Mouse (Mus musculus) hematopoietic stem cell, adult 5-6 weeks (primary cell): ENCODE results near the gene Cphx3. TPM values are rescaled to one million over a fixed set of nuclear protein-coding genes. Genes with fewer than 3 reads are reported as not detected.
"Not testable (repeated sequence)": the region's sequence is repeated elsewhere in the genome, so short reads cannot be mapped to it uniquely, and the experiment has no call there.

Experiments used
- ATAC-seq, 2 experiments: fragments of 125-278 bp in 1 of 2; replicated peaks in 1 of 2; 2 replicates each; pipeline ENCODE4 v1.8.0; 2016 to 2017; ENCODE audit warnings: inconsistent platforms in 2 of 2, mild to moderate bottlenecking in 2 of 2, moderate number of reproducible peaks in 2 of 2, low read depth in 1 of 2, moderate TSS enrichment in 1 of 2; ENCODE audit not compliant: low FRiP score in 2 of 2, poor library complexity in 2 of 2, severe bottlenecking in 2 of 2, insufficient read depth in 1 of 2, low TSS enrichment in 1 of 2
- total RNA-seq: library from RNA; stranded (forward); fragments of 172-1452, 232-1000 nt; gene quantifications from 2 replicates; pipeline ENCODE4 v1.2.3, GENCODE M21; 2017

The Cphx3 gene
- total RNA-seq, 1 experiment from 2014 or later: not detected

- not testable (repeated sequence) for ATAC-seq
These were observed 73.9 kb downstream of the Cphx3 start for GRCm38 (mm10) chr14:26156032-26156431.

DNA sequence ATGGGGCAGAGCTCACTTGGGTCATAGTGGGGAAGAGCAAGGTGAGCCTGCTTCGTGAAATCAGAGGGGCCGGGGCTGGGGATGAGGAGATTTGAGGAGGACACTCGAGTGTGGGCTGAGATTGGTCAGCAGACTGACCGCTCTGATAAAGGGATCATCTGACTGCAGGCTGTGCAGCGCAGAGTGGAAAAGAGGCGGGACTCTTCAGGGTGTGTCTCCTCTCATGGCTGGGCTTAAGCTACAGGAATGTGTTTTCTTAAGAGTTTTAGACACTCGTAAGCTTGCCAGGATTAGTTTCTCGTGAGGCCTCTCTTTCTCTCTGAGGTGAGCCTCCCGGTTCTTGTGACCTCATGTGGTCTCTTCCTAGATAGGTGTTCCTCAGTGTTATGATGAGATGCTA is 79.1 kb downstream of the Cphx3 start:
- not testable (repeated sequence) for ATAC-seq

DNA sequence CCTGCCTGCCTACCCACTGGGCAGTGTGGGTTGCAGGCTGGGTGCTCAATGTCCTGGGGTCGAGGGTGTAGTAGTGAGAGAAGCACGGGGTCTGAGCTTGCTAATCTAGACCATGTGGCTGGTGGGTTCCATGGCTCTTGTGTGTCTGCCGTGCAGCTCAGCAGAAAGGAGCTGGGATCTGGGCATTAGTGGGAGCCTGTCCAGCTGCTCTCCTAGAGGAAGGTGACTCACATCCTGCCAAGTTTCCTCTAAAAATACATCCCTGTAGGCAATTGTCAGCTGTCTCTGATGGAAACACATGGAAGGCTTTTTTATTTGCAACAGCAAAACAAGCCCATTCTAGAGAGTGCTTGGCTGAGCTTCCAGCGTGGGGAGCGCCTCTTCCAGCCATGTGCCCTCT is 80.3 kb downstream of the Cphx3 start:
- ATAC-seq: not testable (repeated sequence)

DNA sequence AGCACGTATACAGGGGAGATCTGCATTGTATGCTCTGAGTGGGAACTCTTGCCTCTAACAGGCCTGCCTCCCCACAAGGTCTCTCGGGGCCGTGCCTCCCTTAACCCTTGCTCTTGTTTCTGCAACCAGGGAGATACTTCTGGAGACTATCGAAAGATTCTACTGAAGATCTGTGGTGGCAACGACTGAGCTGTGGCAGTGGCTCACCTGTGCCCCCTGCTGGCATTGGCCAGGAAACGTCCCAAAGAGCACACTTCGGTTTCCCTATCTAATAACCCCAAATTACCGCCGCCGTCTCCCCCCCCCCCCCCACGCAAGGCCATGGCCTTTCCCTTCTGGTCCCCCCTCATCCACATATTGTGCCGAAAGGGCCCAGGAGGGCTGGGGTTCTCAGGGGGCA is 83.2 kb downstream of the Cphx3 start:
- peak; percentile 48 to 67 for ATAC-seq

- not testable (repeated sequence) for ATAC-seq
These were observed 91.9 kb downstream of the Cphx3 start for GRCm38 (mm10) chr14:26173955-26174354.

- ATAC-seq: not testable (repeated sequence)
These were observed 92.9 kb downstream of the Cphx3 start for GRCm38 (mm10) chr14:26175028-26175427.

DNA sequence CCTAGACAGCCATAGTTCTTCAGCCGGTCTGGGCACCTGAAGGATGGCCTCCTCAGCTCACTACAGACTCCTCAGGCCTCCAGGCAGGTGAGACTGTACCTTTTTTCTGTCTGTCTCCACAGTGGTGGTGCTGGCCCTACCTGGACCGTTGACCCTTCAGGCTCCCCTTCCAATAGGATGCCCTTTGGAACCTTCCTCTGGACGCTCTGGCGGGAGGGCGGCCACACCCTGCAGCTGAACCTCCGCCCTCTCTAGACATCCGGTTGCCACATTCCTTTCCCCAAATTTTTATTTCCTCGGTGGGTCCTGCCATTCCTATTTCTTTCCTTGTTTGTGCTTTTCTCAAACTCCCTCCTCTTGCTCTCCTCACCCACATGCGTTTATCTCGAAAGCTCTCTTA is 99.6 kb downstream of the Cphx3 start:
- ATAC-seq: not testable (repeated sequence)

DNA sequence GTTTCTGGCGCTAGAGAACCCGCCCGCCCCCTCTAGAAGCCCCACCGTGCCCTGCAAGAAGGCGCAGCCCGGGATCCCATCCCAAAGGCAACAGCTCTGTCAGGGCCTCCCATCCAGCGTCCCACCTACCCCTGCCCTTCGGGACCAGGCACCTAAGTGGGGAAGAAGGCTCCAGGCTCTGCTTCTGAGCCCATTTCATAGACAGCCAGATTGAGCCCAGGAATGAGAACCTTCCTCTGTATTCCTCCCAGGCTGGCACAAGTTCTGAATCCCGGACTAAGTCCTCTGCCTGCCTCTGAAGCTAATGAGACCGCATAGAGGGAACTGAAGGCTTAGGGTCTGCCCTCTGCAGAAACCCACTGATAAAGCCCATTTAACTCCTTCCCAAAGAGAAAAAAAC is 100.3 kb downstream of the Cphx3 start, which contains the start of gene Plac9b:
Gene Plac9b (minus strand): TSS at position 101 of the 400 bp plus-strand sequence.
- not testable (repeated sequence) for ATAC-seq

GRCm38 (mm10) chr14:26186638-26187037 is 104.5 kb downstream of the Cphx3 start:
- peak; percentile 50 to 60; a peak in 2 of 4 replicates for ATAC-seq

- not testable (repeated sequence) for ATAC-seq
These were observed 106.3 kb downstream of the Cphx3 start for GRCm38 (mm10) chr14:26188361-26188760.

DNA sequence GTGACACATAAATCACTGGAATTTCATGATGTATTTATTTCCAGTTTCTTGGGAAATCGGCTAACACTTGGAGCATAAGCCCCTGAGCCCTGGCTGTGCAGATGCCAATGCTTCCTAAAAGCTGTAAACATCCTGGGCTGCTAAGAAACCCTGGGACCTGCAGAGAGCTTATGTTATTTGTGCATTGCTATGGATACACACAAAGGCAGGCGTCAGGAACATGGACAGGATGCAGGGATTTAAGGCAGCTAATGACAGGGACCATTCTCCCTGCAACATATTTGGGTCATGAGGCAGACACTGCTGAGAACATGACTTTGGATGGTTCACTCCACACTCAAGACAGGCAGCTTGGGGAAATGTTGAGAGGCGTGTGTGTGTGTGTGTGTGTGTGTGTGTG is 115.8 kb downstream of the Cphx3 start:
- not testable (repeated sequence) for ATAC-seq

DNA sequence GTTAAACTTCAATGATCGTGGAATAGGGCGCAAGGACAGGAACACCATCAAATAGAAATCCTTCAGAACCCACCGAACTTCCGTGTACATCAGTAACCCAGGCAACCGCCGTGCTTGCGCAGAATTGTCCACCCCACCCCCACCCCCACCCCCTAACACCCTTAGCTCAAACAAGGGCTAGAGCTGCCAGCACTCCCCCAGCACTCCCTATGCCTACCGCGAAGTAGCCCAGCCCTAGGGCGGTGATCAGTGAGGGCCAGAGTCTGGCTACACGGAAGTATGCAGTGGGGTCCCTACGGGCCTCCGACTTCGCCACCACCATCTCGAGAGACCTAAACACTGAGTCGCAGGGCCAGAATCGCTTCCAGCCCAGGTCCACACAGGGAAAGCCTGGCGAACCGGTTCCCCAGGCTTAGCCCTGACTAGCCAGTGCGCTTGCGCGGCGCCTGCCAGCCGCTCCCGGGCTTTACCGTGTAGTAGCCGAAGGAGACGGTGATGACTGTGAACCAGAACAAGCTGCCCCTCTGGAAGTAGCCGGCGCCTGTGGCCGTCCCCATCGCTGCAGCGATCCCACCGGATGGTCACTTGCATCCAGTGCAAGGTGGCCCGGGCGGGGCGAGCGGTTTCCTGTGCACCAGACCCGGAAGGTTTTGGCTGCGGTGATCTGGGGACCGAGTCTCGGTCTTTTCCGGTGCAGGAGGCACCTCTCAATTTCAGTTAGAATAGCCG is 124.3 kb downstream of the Cphx3 start:
- ATAC-seq: peak; percentile 73 to 78

GRCm38 (mm10) chr14:26206926-26207247 is 124.8 kb downstream of the Cphx3 start, which contains the start of gene Tmem254b:
TSS of gene Tmem254b (minus strand) at chr14:26207041.
- ATAC-seq: peak; percentile 85 to 86

DNA sequence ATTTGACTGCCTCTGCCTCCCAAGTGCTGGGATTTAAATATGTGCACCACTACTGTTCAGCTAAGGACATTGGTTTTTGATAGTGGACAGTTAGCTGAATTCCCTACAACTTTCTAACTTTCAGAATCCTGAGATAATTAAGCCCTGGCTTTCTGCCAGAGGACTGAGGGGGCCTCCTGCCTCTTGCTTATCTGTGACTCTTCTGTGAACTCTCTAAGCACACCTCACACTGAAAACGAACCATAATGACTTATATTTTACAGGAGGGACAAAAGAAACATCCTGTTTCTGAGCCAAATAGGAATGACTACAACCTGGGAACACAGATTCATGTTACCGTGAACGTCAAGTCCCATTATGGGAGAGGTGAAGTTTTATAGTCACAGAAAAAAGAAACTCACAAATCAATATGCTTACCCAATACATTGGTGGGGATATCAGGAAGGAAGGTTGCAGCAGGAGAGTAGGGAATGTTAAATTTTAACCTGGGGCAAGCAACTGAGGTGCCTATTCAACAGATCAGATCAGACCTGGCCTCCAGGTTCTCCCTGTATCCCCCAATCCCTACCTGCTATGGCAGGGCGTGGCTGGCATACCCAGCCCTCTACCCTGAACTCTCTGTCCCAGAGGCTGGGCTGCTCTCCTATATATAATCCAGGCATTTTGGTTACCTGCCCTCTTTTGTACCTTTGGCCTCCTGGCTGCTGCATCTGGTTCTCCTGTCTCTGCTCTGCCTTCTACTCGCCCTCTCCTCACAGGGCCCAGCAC is 134.3 kb downstream of the Cphx3 start:
- not testable (repeated sequence) for ATAC-seq

DNA sequence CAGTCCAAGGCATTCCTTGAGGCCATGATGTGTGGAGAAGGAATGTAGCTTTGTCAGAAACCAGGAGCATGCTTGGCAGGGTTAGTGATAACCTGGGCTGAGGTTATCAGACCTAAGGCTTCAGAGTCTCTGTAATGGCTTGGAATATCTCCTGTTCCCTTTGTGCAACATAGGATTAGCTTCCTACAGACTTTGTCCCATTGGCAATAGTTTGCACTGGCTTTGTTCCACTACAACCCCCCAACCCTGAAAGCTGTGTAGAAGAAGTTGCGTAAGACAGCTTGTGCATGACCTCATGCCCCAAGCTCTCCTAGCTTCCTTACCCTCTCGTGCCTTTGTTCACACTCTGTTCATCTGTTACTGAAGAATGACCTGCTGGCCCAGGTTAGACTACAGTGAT is 155.1 kb downstream of the Cphx3 start:
- not testable (repeated sequence) for ATAC-seq

GRCm38 (mm10) chr14:26257756-26258617 is 175.9 kb downstream of the Cphx3 start, which contains the start of gene Duxbl3:
TSS of gene Duxbl3 (plus strand) at chr14:26257962.
- peak; percentile 40 to 60 for ATAC-seq

DNA sequence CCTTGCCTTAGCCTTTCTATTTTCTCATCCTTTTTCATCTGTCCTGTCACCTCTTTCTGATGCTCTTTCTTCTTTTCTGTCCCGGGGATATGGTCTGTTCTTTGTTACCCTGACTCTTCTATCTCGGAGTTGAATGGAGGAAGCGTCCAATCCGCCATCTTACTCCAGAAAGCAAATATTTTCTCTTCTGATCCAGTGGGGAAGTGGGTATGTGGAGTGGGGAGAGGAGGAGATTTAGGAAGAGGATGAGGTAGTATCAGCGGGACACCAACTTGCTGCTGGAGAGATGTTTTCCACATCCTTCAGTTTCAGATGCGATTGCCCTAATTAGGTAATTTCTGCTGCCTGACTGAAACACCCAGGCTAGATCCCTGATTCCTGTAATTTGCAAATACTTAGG is 176.6 kb downstream of the Cphx3 start:
- not testable (repeated sequence) for ATAC-seq
